In the genomic region with DNA sequence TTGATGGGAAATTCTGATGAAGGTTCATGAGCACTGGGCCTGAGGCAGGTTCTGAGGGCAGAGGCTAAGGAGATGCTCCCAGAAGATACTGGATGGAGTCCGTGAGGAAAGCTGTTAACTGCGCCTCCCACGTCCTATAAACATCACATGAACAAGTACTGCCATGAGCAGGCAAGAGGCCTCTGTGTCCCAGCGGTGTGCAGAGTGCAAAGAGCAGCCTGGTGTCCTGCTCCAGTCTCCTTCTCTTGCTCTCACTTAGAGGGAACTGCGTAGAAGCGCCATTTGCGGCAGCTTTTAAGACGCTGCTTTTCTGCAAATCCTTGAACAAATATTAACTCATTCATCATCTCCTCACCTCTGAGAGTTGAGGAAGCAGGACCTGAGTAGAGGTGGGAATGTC, we compare ENCODE assay signal across 13 mouse cellular contexts.
DNase-seq lines count a peak whose midpoint lies in the region; ATAC-seq and TF ChIP-seq lines count a peak whose summit lies in the region.
"Had no signal": no experiment of that assay in that cellular context is flagged by ENCODE, and none has a peak within 500 bp of the region (broad histone marks: within the 10 kb centered on the region; RNA-seq: fewer than 3 reads in every experiment).

No protein-coding gene starts in this region.

- H3K9ac ChIP-seq in kidney, embryonic 15.5 days = no peak overlapping the region
- no peak overlapping the region for H3K9ac ChIP-seq in liver, embryonic 15.5 days
- no peak overlapping the region for H3K9ac ChIP-seq in hindbrain, embryonic 14.5 days
- H3K9ac ChIP-seq: forebrain, embryonic 12.5 days; hindbrain, embryonic 12.5 days had no signal

- no peak for TF ChIP-seq POLR2A in brain, embryonic 14.5 days (IDR thresholded peaks at IDR 0.05; ENCODE audit: borderline replicate concordance, extremely low read depth, insufficient read depth, insufficient read length, poor library complexity, severe bottlenecking)

- no peaks in the 10 kb centered on the region for H3K27me3 ChIP-seq in kidney, embryonic 15.5 days
- H3K27me3 ChIP-seq in liver, embryonic 15.5 days = no peaks in the 10 kb centered on the region
- no peaks in the 10 kb centered on the region for H3K27me3 ChIP-seq in hindbrain, embryonic 14.5 days (ENCODE audit: control insufficient read depth, insufficient read depth, low read length)
- H3K27me3 ChIP-seq: forebrain, embryonic 12.5 days; hindbrain, embryonic 12.5 days; Patski had no signal

- WGBS in kidney, embryonic 15.5 days = 42% methylated on average over 8 of the region's 8 CpGs
- WGBS in liver, embryonic 15.5 days (ENCODE audit: insufficient replicate concordance) = 22% methylated on average over 8 of the region's 8 CpGs
- 57% methylated on average over 8 of the region's 8 CpGs for WGBS in hindbrain, embryonic 14.5 days

- H3K4me3 ChIP-seq in kidney, embryonic 15.5 days (replicated peaks) = no peak overlapping the region
- H3K4me3 ChIP-seq in liver, embryonic 15.5 days (replicated peaks) = no peak overlapping the region
- H3K4me3 ChIP-seq in hindbrain, embryonic 14.5 days (replicated peaks; ENCODE audit: low read length) = no peak overlapping the region
- H3K4me3 ChIP-seq: forebrain, embryonic 12.5 days; hindbrain, embryonic 12.5 days had no signal

- peak; percentile 48; the same call in 1 of the 2 replicates for ATAC-seq in kidney, embryonic 15.5 days (replicated peaks; ENCODE audit: low FRiP score)
- peak; percentile 23 for ATAC-seq in granulocyte monocyte progenitor cell, adult 5-6 weeks (replicated peaks; ENCODE audit: poor library complexity, severe bottlenecking)
- ATAC-seq in liver, embryonic 15.5 days (ENCODE audit: insufficient read depth) = no peak
- ATAC-seq in hindbrain, embryonic 14.5 days (ENCODE audit: low FRiP score) = no peak

- DNase-seq in kidney, postnatal 25 days = no peak
- DNase-seq in brain, embryonic 14.5 days (ENCODE audit: low read depth) = peak; percentile 36
- no peak for DNase-seq in hindbrain, embryonic 14.5 days (ENCODE audit: low spot score)
- no peak for DNase-seq in gastrocnemius, adult 8-10 months (ENCODE audit: low spot score in 2 of 2)
- DNase-seq: cerebellum, adult 11-12 months; gastrocnemius, postnatal 14 days; spleen, adult 18-20 months had no signal

- no peak overlapping the region for H3K27ac ChIP-seq in kidney, embryonic 15.5 days
- peak overlapping the region; percentile 38; the same call in 1 of the 2 replicates for H3K27ac ChIP-seq in liver, embryonic 15.5 days (replicated peaks)
- H3K27ac ChIP-seq in hindbrain, embryonic 14.5 days = no peak overlapping the region
- H3K27ac ChIP-seq: forebrain, embryonic 12.5 days; hindbrain, embryonic 12.5 days had no signal

- H3K9me3 ChIP-seq in kidney, embryonic 15.5 days (replicated peaks) = no peaks in the 10 kb centered on the region
- no peaks in the 10 kb centered on the region for H3K9me3 ChIP-seq in liver, embryonic 15.5 days (replicated peaks)
- no peaks in the 10 kb centered on the region for H3K9me3 ChIP-seq in hindbrain, embryonic 14.5 days (ENCODE audit: control insufficient read depth, low read length)
- H3K9me3 ChIP-seq: forebrain, embryonic 12.5 days; hindbrain, embryonic 12.5 days had no signal

- TF ChIP-seq CTCF in brain, embryonic 14.5 days (IDR thresholded peaks at IDR 0.05; ENCODE audit: borderline replicate concordance, extremely low read depth, insufficient read depth, insufficient read length) = no peak

- no peak overlapping the region for H3K4me2 ChIP-seq in kidney, embryonic 15.5 days
- 0 out of 2 replicates have a peak overlapping the region, but pooled peaks have one; percentile 32 for H3K4me2 ChIP-seq in liver, embryonic 15.5 days
- no peak overlapping the region for H3K4me2 ChIP-seq in hindbrain, embryonic 14.5 days (replicated peaks)
- H3K4me2 ChIP-seq: forebrain, embryonic 12.5 days; hindbrain, embryonic 12.5 days had no signal

- peaks cover 25% of the 10 kb centered on the region for H3K4me1 ChIP-seq in kidney, embryonic 15.5 days
- H3K4me1 ChIP-seq in liver, embryonic 15.5 days (replicated peaks) = peaks cover 23% of the 10 kb centered on the region
- H3K4me1 ChIP-seq in hindbrain, embryonic 14.5 days (replicated peaks; ENCODE audit: control insufficient read depth, insufficient read depth, low read length) = no peaks in the 10 kb centered on the region
- H3K4me1 ChIP-seq: hindbrain, embryonic 12.5 days had no signal

- no peaks in the 10 kb centered on the region for H3K36me3 ChIP-seq in kidney, embryonic 15.5 days
- H3K36me3 ChIP-seq in liver, embryonic 15.5 days (replicated peaks) = no peaks in the 10 kb centered on the region
- no peaks in the 10 kb centered on the region for H3K36me3 ChIP-seq in hindbrain, embryonic 14.5 days (replicated peaks; ENCODE audit: control insufficient read depth, insufficient read depth)
- H3K36me3 ChIP-seq: forebrain, embryonic 12.5 days; hindbrain, embryonic 12.5 days had no signal

Comparison
In these comparisons a context has a peak if more than half of its experiments do, and no peak if none do; other contexts are left out.
1. ATAC-seq: peak in kidney, embryonic 15.5 days (single experiment) and granulocyte monocyte progenitor cell, adult 5-6 weeks (single experiment); none in liver, embryonic 15.5 days (single experiment) and hindbrain, embryonic 14.5 days (single experiment).